Mouse (Mus musculus): ENCODE results near the gene Rfc5.
"Not testable (repeated sequence)": the region's sequence is repeated elsewhere in the genome, so short reads cannot be mapped to it uniquely, and the experiment has no call there.

Gene Rfc5

GRCm38 (mm10) chr5:117345432-117345976 is 43.3 kb downstream of the Rfc5 start:
- no peak for DNase-seq

DNA sequence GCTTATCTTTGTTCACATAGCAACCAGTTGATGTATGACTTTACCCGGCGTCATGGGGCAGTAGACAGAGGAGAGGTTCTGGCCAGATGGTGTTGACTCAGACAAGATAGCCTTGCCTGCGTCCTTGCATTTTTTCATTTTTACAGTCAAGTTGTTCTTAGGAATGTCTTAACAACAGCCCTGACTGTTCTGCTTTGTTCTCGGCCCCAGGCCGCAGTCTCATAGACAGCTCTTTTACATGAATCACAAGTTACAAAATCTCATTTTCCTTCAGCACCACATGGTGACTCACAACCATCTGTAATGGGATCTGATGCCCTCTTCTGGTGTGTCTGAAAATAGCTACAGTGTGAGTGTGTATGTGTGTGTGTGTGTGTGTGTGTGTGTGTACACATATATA is 44.4 kb downstream of the Rfc5 start:
- DNase-seq = not testable (repeated sequence)

DNA sequence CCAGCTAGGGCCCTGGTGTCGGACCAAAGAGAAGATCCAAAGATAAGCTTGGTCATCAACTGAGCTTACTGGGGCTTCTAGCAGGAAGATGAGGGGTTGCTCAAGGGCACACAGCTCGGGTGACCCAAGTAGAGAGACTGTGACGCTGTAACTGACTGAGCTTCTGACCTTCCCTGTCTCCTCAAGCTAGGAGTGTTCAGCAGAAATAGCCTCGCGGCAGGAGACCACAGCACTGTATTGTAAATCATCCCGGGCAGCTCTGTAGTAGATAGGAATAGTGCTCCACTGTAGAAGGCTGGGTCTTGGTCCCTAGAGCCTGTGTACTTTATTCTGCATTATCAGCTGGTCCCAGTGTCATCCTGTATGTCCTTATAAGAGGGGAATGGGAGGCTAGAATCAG is 47.0 kb downstream of the Rfc5 start:
- no peak for DNase-seq

DNA sequence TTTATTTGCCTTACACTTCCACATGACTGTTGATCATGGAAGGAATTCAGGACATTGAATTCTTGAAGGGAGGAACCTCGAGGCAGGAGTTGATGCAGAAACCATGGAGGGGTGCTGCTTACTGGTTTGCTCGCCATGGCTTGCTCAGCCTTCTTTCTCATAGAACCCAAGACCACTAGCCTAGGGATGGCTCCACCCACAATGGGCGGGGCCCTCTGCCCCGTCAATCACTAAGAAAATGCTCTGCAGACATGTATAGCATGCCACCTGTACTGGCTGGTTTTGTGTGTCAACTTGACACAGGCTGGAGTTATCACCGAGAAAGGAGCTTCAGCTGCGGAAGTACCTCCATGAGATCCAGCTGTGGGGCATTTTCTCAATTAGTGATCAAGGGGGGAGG is 48.8 kb downstream of the Rfc5 start:
- no peak for DNase-seq

DNA sequence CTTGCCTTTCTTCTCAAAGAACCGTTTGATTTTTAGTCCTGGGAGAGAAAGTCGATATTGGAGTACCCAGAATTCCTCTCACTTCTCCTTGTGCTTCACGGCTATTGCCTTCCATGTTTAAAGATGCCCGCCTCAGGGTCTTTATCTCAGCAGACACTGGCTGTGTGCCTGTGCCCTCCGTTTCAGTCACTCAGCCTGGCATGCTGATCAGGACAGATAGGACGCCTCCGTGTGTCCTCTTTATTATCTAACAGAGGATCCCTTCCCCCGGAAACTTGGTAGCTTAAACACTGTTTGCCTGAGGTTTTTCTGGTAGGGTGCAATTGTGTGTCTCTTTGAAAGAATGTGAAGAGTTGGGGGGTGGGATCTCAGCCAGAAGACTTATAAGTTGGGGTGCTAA is 50.3 kb downstream of the Rfc5 start:
- no peak for DNase-seq

DNA sequence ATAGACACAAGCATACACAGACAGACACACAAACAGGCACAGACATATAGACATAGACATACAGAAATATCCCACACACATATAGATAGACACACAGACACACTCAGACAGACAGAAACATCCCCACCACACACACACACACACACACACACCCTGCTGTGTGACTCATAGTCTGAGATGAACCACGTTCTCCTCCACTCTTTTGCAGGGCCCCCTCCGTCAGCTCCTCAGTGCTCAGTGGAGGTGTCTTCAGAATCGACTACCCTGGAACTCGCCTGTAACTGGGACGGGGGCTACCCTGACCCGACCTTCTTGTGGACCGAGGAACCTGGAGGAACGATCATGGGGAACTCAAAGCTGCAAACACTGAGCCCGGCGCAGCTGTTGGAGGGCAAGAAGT is 50.8 kb downstream of the Rfc5 start:
- no peak for DNase-seq

- DNase-seq = no peak
Observed at GRCm38 (mm10) chr5:117330457-117330856, 58.4 kb downstream of the Rfc5 start.
